Mouse (Mus musculus) T-helper 1 cell (primary cell): Measurements from ENCODE around the gene Arhgef26.

ENCODE experiments used
- in situ Hi-C: fragments of 300-600 bp; cut with MboI, MseI; formaldehyde crosslinking; loops from one replicate; pipeline ENCODE4 v1.15.1; 2025; ENCODE audit warnings: high pct_unique_total_duplicates

Arhgef26 gene

GRCm38 (mm10) chr3:62338044-62338443, at the start of gene Arhgef26:
Gene Arhgef26, plus strand, starts transcription at chr3:62338344.
- in situ Hi-C loops, result loop anchor here (5.0 kb wide), 1 partner anchor 71 kb away; no protein-coding TSS in a partner anchor

- in situ Hi-C loops, result no loop called here
Observed at GRCm38 (mm10) chr3:62310493-62310892, 27.7 kb upstream of the Arhgef26 start.

GRCm38 (mm10) chr3:62311224-62311623, 26.9 kb upstream of the Arhgef26 start:
- in situ Hi-C loops, result no loop called here

GRCm38 (mm10) chr3:62324708-62325107, 13.4 kb upstream of the Arhgef26 start:
- in situ Hi-C loops, result no loop called here

GRCm38 (mm10) chr3:62327903-62328302, 10.2 kb upstream of the Arhgef26 start:
- in situ Hi-C loops, result no loop called here

- in situ Hi-C loops, result loop anchor here (5.0 kb wide), 1 partner anchor 71 kb away; no protein-coding TSS in a partner anchor
Observed at GRCm38 (mm10) chr3:62338461-62338853, 313 bp downstream of the Arhgef26 start.

- in situ Hi-C loops, result loop anchor here (5.0 kb wide), 1 partner anchor 72 kb away; no protein-coding TSS in a partner anchor
Observed at GRCm38 (mm10) chr3:62338854-62339515, 841 bp downstream of the Arhgef26 start.

- in situ Hi-C loops, result loop anchor here (5.0 kb wide), 1 partner anchor 72 kb away; no protein-coding TSS in a partner anchor
Observed at GRCm38 (mm10) chr3:62339516-62340051, 1.4 kb downstream of the Arhgef26 start.

GRCm38 (mm10) chr3:62340154-62340760, 2.1 kb downstream of the Arhgef26 start:
- in situ Hi-C loops, result no loop called here

GRCm38 (mm10) chr3:62340861-62341260, 2.7 kb downstream of the Arhgef26 start:
- in situ Hi-C loops, result no loop called here

GRCm38 (mm10) chr3:62341496-62342205, 3.5 kb downstream of the Arhgef26 start:
- in situ Hi-C loops, result no loop called here

GRCm38 (mm10) chr3:62348514-62349217, 10.5 kb downstream of the Arhgef26 start:
- in situ Hi-C loops, result no loop called here

- in situ Hi-C loops, result no loop called here
Observed at GRCm38 (mm10) chr3:62349218-62349897, 11.2 kb downstream of the Arhgef26 start.

- in situ Hi-C loops, result no loop called here
Observed at GRCm38 (mm10) chr3:62352071-62352470, 13.9 kb downstream of the Arhgef26 start.

GRCm38 (mm10) chr3:62352876-62353275, 14.7 kb downstream of the Arhgef26 start:
- in situ Hi-C loops, result no loop called here

GRCm38 (mm10) chr3:62367882-62368281, 29.7 kb downstream of the Arhgef26 start:
- in situ Hi-C loops, result no loop called here

- in situ Hi-C loops, result no loop called here
Observed at GRCm38 (mm10) chr3:62372841-62373240, 34.7 kb downstream of the Arhgef26 start.

- in situ Hi-C loops, result no loop called here
Observed at GRCm38 (mm10) chr3:62374346-62374745, 36.2 kb downstream of the Arhgef26 start.

GRCm38 (mm10) chr3:62374831-62375230, 36.7 kb downstream of the Arhgef26 start:
- in situ Hi-C loops, result no loop called here

GRCm38 (mm10) chr3:62376719-62377118, 38.6 kb downstream of the Arhgef26 start:
- in situ Hi-C loops, result no loop called here

- in situ Hi-C loops, result no loop called here
Observed at GRCm38 (mm10) chr3:62379946-62380345, 41.8 kb downstream of the Arhgef26 start.
